Mouse (Mus musculus) kidney, postnatal 0 days (tissue): ENCODE results near the gene Vmn2r-ps130. TPM values are rescaled to one million over a fixed set of nuclear protein-coding genes. Genes with fewer than 3 reads are reported as not detected.
"Not testable (repeated sequence)": the region's sequence is repeated elsewhere in the genome, so short reads cannot be mapped to it uniquely, and the experiment has no call there.

Experiments
- ATAC-seq: fragments of 200-750 bp; cut with Nextera tagmentation; replicated peaks from 2 replicates; pipeline ENCODE4 v1.8.0; 2017; ENCODE audit warnings: low read depth, moderate number of reproducible peaks, moderate TSS enrichment, moderate library complexity; ENCODE audit not compliant: low FRiP score
- DNase-seq: peaks from one replicate; pipeline ENCODE4 v3.0.0-alpha.2; 2016; ENCODE audit warnings: low spot score
- H3K27ac ChIP-seq: fragments of 300-500 bp; sonication (generic); 2 replicates; pipeline ENCODE4 v1.5.1; 2014; ENCODE audit warnings: mild to moderate bottlenecking
- H3K27me3 ChIP-seq: fragments of 300-500 bp; sonication (generic); 2 replicates; pipeline ENCODE4 v1.6.1; 2014; ENCODE audit warnings: low read length, mixed read lengths; ENCODE audit not compliant: insufficient read depth
- H3K36me3 ChIP-seq: fragments of 300-500 bp; sonication (generic); 2 replicates; pipeline ENCODE4 v1.6.1; 2014; ENCODE audit warnings: low read length, mixed read lengths; ENCODE audit not compliant: insufficient read depth
- H3K4me1 ChIP-seq: fragments of 300-500 bp; sonication (generic); replicated peaks from 2 replicates; pipeline ENCODE4 v1.6.1; 2014; ENCODE audit warnings: antibody characterized with exemption, low read length, mixed read lengths; ENCODE audit not compliant: insufficient read depth
- H3K4me2 ChIP-seq: fragments of 300-500 bp; sonication (generic); 2 replicates; pipeline ENCODE4 v1.6.1; 2014; ENCODE audit warnings: mild to moderate bottlenecking, low read length, moderate library complexity, mixed read lengths
- H3K4me3 ChIP-seq: fragments of 300-500 bp; sonication (generic); replicated peaks from 2 replicates; pipeline ENCODE4 v1.5.1; 2014; ENCODE audit warnings: low read depth, low read length
- H3K9ac ChIP-seq: fragments of 300-500 bp; sonication (generic); 2 replicates; pipeline ENCODE4 v1.6.1; 2014; ENCODE audit warnings: low read depth, low read length
- H3K9me3 ChIP-seq: fragments of 300-500 bp; sonication (generic); replicated peaks from 2 replicates; pipeline ENCODE4 v1.6.1; 2016; ENCODE audit warnings: low read length, inconsistent platforms, mixed read lengths
- WGBS: fragments of 180-500 bp; shearing (Covaris S2); extraction: QIAGEN DNeasy Blood & Tissue Kit; methylation state at CpG from one replicate; pipeline ENCODE4 v1.1.7; 2014; 5-methylcytosine and 5-hydroxymethylcytosine counted together
- polyA plus RNA-seq: library from polyadenylated mRNA; unstranded; fragments of >200 nt; fragmentation: Nextera tagmentation; extraction: Ambion mirVana; gene quantifications from 2 replicates; pipeline ENCODE4 v1.2.1, GENCODE M21; 2015

Vmn2r-ps130 gene
- not detected in 2 replicates for polyA plus RNA-seq

- H3K36me3 ChIP-seq, H3K4me2 ChIP-seq, H3K27ac ChIP-seq, H3K4me3 ChIP-seq, H3K9me3 ChIP-seq, H3K27me3 ChIP-seq, DNase-seq, ATAC-seq, H3K9ac ChIP-seq, H3K4me1 ChIP-seq: not testable (repeated sequence)
- no CpG with 5 or more reads among the region's 1 CpGs for WGBS
Measured at GRCm38 (mm10) chr17:23060866-23061265, at the start of gene Vmn2r-ps130. Gene Vmn2r-ps130 (plus strand): TSS chr17:23061166.

Other genes with a start within 250 kb of the Vmn2r-ps130 start
- 24.2 and 27.2 TPM in 2 replicates for gene Zfp945, start 194.0 kb upstream of the Vmn2r-ps130 start, polyA plus RNA-seq
- gene Vmn2r113, start 118.2 kb upstream of the Vmn2r-ps130 start, polyA plus RNA-seq: not detected in 2 replicates
- 8.6 and 10.0 TPM in 2 replicates for gene Zfp40, start 132.1 kb downstream of the Vmn2r-ps130 start, polyA plus RNA-seq